Mouse (Mus musculus): ENCODE measurements around the gene Srd5a3. TPM values are rescaled to one million over a fixed set of nuclear protein-coding genes. Genes with fewer than 3 reads are reported as not detected.

The Srd5a3 gene
- polyA plus RNA-seq, 1 experiment from 2014 or later: 35.3 TPM

- Histone ChIP-seq H3K4me2 (replicated peaks; ENCODE audit: low read depth, low read length) (peak overlapping the region; percentile 56), H3K4me3 (ENCODE audit: low read length) (peak overlapping the region; percentile 70), H3K27ac (ENCODE audit: low read depth, low read length) (peak overlapping the region; percentile 99), H3K36me3 (ENCODE audit: control insufficient read depth, insufficient read depth, low read length) (no peaks in the 10 kb centered on the region), H3K9ac (ENCODE audit: low read depth, low read length) (peak overlapping the region; percentile 92), H3K27me3 (ENCODE audit: control insufficient read depth, insufficient read depth, low read length) (no peaks in the 10 kb centered on the region), H3K4me1 (ENCODE audit: control insufficient read depth, insufficient read depth, low read length) (peaks cover 12% of the 10 kb centered on the region; the same call in 1 of the 2 replicates), H3K9me3 (ENCODE audit: control insufficient read depth, low read length) (no peaks in the 10 kb centered on the region)
- ATAC-seq (ENCODE audit: low FRiP score, low TSS enrichment): peak; percentile 57
- 7% methylated on average over 9 of the region's 9 CpGs for WGBS
Measured at GRCm38 (mm10) chr5:76140730-76141066, 627 bp downstream of the Srd5a3 start.

- H3K4me3 ChIP-seq (ENCODE audit: low read length): no peak overlapping the region
- H3K9me3 ChIP-seq (ENCODE audit: control insufficient read depth, low read length): no peaks in the 10 kb centered on the region
- no peak overlapping the region for H3K4me2 ChIP-seq (replicated peaks; ENCODE audit: low read depth, low read length)
- H3K27me3 ChIP-seq (ENCODE audit: control insufficient read depth, insufficient read depth, low read length): no peaks in the 10 kb centered on the region
- 92% methylated on average over 4 of the region's 4 CpGs for WGBS
- ATAC-seq (ENCODE audit: low FRiP score, low TSS enrichment): no peak
- H3K4me1 ChIP-seq (ENCODE audit: control insufficient read depth, insufficient read depth, low read length): peaks cover 12% of the 10 kb centered on the region; the same call in 1 of the 2 replicates
- H3K36me3 ChIP-seq (ENCODE audit: control insufficient read depth, insufficient read depth, low read length): no peaks in the 10 kb centered on the region
- H3K27ac ChIP-seq (ENCODE audit: low read depth, low read length): no peak overlapping the region
- no peak overlapping the region for H3K9ac ChIP-seq (ENCODE audit: low read depth, low read length)
Measured at GRCm38 (mm10) chr5:76143356-76143755, 3.3 kb downstream of the Srd5a3 start.

GRCm38 (mm10) chr5:76146401-76146800 lies 6.3 kb downstream of the Srd5a3 start:
- Histone ChIP-seq H3K4me1 (ENCODE audit: control insufficient read depth, insufficient read depth, low read length) (peaks cover 1% of the 10 kb centered on the region; the same call in 1 of the 2 replicates), H3K4me3 (ENCODE audit: low read length) (no peak overlapping the region), H3K9ac (ENCODE audit: low read depth, low read length) (no peak overlapping the region), H3K4me2 (replicated peaks; ENCODE audit: low read depth, low read length) (no peak overlapping the region), H3K27ac (ENCODE audit: low read depth, low read length) (no peak overlapping the region), H3K36me3 (ENCODE audit: control insufficient read depth, insufficient read depth, low read length) (peaks cover 12% of the 10 kb centered on the region; the same call in 1 of the 2 replicates), H3K9me3 (ENCODE audit: control insufficient read depth, low read length) (peaks cover 3% of the 10 kb centered on the region; the same call in 1 of the 2 replicates), H3K27me3 (ENCODE audit: control insufficient read depth, insufficient read depth, low read length) (no peaks in the 10 kb centered on the region)
- ATAC-seq (ENCODE audit: low FRiP score, low TSS enrichment): no peak
- 100% methylated on average over 1 of the region's 1 CpGs for WGBS

- H3K27ac ChIP-seq (ENCODE audit: low read depth, low read length): no peak overlapping the region
- no peaks in the 10 kb centered on the region for H3K27me3 ChIP-seq (ENCODE audit: control insufficient read depth, insufficient read depth, low read length)
- ATAC-seq (ENCODE audit: low FRiP score, low TSS enrichment): no peak
- H3K4me3 ChIP-seq (ENCODE audit: low read length): no peak overlapping the region
- no peak overlapping the region for H3K4me2 ChIP-seq (replicated peaks; ENCODE audit: low read depth, low read length)
- no peak overlapping the region for H3K9ac ChIP-seq (ENCODE audit: low read depth, low read length)
- WGBS: 89% methylated on average over 6 of the region's 6 CpGs
- H3K9me3 ChIP-seq (ENCODE audit: control insufficient read depth, low read length): peaks cover 3% of the 10 kb centered on the region; the same call in 1 of the 2 replicates
- no peaks in the 10 kb centered on the region for H3K4me1 ChIP-seq (ENCODE audit: control insufficient read depth, insufficient read depth, low read length)
- H3K36me3 ChIP-seq (ENCODE audit: control insufficient read depth, insufficient read depth, low read length): peaks cover 22% of the 10 kb centered on the region; the same call in 1 of the 2 replicates
Measured at GRCm38 (mm10) chr5:76149436-76149835, 9.4 kb downstream of the Srd5a3 start.

- no peak overlapping the region for H3K4me2 ChIP-seq (replicated peaks; ENCODE audit: low read depth, low read length)
- H3K9me3 ChIP-seq (ENCODE audit: control insufficient read depth, low read length): peaks cover 3% of the 10 kb centered on the region; the same call in 1 of the 2 replicates
- WGBS: 92% methylated on average over 6 of the region's 6 CpGs
- peaks cover 29% of the 10 kb centered on the region; the same call in 1 of the 2 replicates for H3K36me3 ChIP-seq (ENCODE audit: control insufficient read depth, insufficient read depth, low read length)
- no peak overlapping the region for H3K9ac ChIP-seq (ENCODE audit: low read depth, low read length)
- no peaks in the 10 kb centered on the region for H3K27me3 ChIP-seq (ENCODE audit: control insufficient read depth, insufficient read depth, low read length)
- H3K27ac ChIP-seq (ENCODE audit: low read depth, low read length): no peak overlapping the region
- no peak overlapping the region for H3K4me3 ChIP-seq (ENCODE audit: low read length)
- no peak for ATAC-seq (ENCODE audit: low FRiP score, low TSS enrichment)
- no peaks in the 10 kb centered on the region for H3K4me1 ChIP-seq (ENCODE audit: control insufficient read depth, insufficient read depth, low read length)
Measured at GRCm38 (mm10) chr5:76152956-76153355, 12.9 kb downstream of the Srd5a3 start.

- peaks cover 29% of the 10 kb centered on the region; the same call in 1 of the 2 replicates for H3K36me3 ChIP-seq (ENCODE audit: control insufficient read depth, insufficient read depth, low read length)
- WGBS: 90% methylated on average over 11 of the region's 11 CpGs
- H3K9me3 ChIP-seq (ENCODE audit: control insufficient read depth, low read length): peaks cover 3% of the 10 kb centered on the region; the same call in 1 of the 2 replicates
- no peak overlapping the region for H3K9ac ChIP-seq (ENCODE audit: low read depth, low read length)
- no peak overlapping the region for H3K4me3 ChIP-seq (ENCODE audit: low read length)
- no peak overlapping the region for H3K27ac ChIP-seq (ENCODE audit: low read depth, low read length)
- H3K4me1 ChIP-seq (ENCODE audit: control insufficient read depth, insufficient read depth, low read length): no peaks in the 10 kb centered on the region
- no peak for ATAC-seq (ENCODE audit: low FRiP score, low TSS enrichment)
- H3K4me2 ChIP-seq (replicated peaks; ENCODE audit: low read depth, low read length): no peak overlapping the region
- no peaks in the 10 kb centered on the region for H3K27me3 ChIP-seq (ENCODE audit: control insufficient read depth, insufficient read depth, low read length)
Measured at GRCm38 (mm10) chr5:76153430-76153829, 13.4 kb downstream of the Srd5a3 start.

GRCm38 (mm10) chr5:76154434-76155165 lies 14.5 kb downstream of the Srd5a3 start:
- H3K27me3 ChIP-seq (ENCODE audit: control insufficient read depth, insufficient read depth, low read length): no peaks in the 10 kb centered on the region
- H3K27ac ChIP-seq (ENCODE audit: low read depth, low read length): no peak overlapping the region
- WGBS: 85% methylated on average over 21 of the region's 21 CpGs
- H3K36me3 ChIP-seq (ENCODE audit: control insufficient read depth, insufficient read depth, low read length): peaks cover 29% of the 10 kb centered on the region; the same call in 1 of the 2 replicates
- no peaks in the 10 kb centered on the region for H3K4me1 ChIP-seq (ENCODE audit: control insufficient read depth, insufficient read depth, low read length)
- no peak for ATAC-seq (ENCODE audit: low FRiP score, low TSS enrichment)
- peaks cover 3% of the 10 kb centered on the region; the same call in 1 of the 2 replicates for H3K9me3 ChIP-seq (ENCODE audit: control insufficient read depth, low read length)
- H3K4me3 ChIP-seq (ENCODE audit: low read length): no peak overlapping the region
- no peak overlapping the region for H3K9ac ChIP-seq (ENCODE audit: low read depth, low read length)
- H3K4me2 ChIP-seq (replicated peaks; ENCODE audit: low read depth, low read length): no peak overlapping the region

- H3K4me3 ChIP-seq (ENCODE audit: low read length): no peak overlapping the region
- no peak for ATAC-seq (ENCODE audit: low FRiP score, low TSS enrichment)
- WGBS: 72% methylated on average over 6 of the region's 6 CpGs
- H3K9me3 ChIP-seq (ENCODE audit: control insufficient read depth, low read length): no peaks in the 10 kb centered on the region
- H3K27me3 ChIP-seq (ENCODE audit: control insufficient read depth, insufficient read depth, low read length): no peaks in the 10 kb centered on the region
- no peak overlapping the region for H3K9ac ChIP-seq (ENCODE audit: low read depth, low read length)
- no peaks in the 10 kb centered on the region for H3K4me1 ChIP-seq (ENCODE audit: control insufficient read depth, insufficient read depth, low read length)
- no peak overlapping the region for H3K4me2 ChIP-seq (replicated peaks; ENCODE audit: low read depth, low read length)
- H3K27ac ChIP-seq (ENCODE audit: low read depth, low read length): no peak overlapping the region
- H3K36me3 ChIP-seq (ENCODE audit: control insufficient read depth, insufficient read depth, low read length): peaks cover 7% of the 10 kb centered on the region; the same call in 1 of the 2 replicates
Measured at GRCm38 (mm10) chr5:76159555-76159954, 19.5 kb downstream of the Srd5a3 start.

GRCm38 (mm10) chr5:76160086-76160485 lies 20.0 kb downstream of the Srd5a3 start:
- H3K4me3 ChIP-seq (ENCODE audit: low read length): no peak overlapping the region
- no peaks in the 10 kb centered on the region for H3K9me3 ChIP-seq (ENCODE audit: control insufficient read depth, low read length)
- H3K4me1 ChIP-seq (ENCODE audit: control insufficient read depth, insufficient read depth, low read length): no peaks in the 10 kb centered on the region
- H3K36me3 ChIP-seq (ENCODE audit: control insufficient read depth, insufficient read depth, low read length): peaks cover 7% of the 10 kb centered on the region; the same call in 1 of the 2 replicates
- H3K4me2 ChIP-seq (replicated peaks; ENCODE audit: low read depth, low read length): no peak overlapping the region
- no peak overlapping the region for H3K9ac ChIP-seq (ENCODE audit: low read depth, low read length)
- whole genome bisulfite sequencing: 62% methylated on average over 3 of the region's 3 CpGs
- H3K27me3 ChIP-seq (ENCODE audit: control insufficient read depth, insufficient read depth, low read length): no peaks in the 10 kb centered on the region
- no peak for ATAC-seq (ENCODE audit: low FRiP score, low TSS enrichment)
- H3K27ac ChIP-seq (ENCODE audit: low read depth, low read length): no peak overlapping the region
